9 mouse cellular contexts compared by ENCODE assay signal in genomic region chr4:106859476-106859875, GRCm38 (mm10). TPM values are rescaled to one million over a fixed set of nuclear protein-coding genes. Genes with fewer than 3 reads are reported as not detected.
A peak's percentile ranks its signal among the peaks of the same experiment; 100 is the strongest.
DNase-seq lines count a peak whose midpoint lies in the region; ATAC-seq lines count a peak whose summit lies in the region.
"Had no signal": no experiment of that assay in that cellular context is flagged by ENCODE, and none has a peak within 500 bp of the region (broad histone marks: within the 10 kb centered on the region; RNA-seq: fewer than 3 reads in every experiment).

No protein-coding gene starts in this region.

- no peak for DNase-seq in midbrain, embryonic 10.5 days (ENCODE audit: low spot score)
- DNase-seq in limb, embryonic 11.5 days (ENCODE audit: low spot score): no peak
- no peak for DNase-seq in layer of hippocampus, postnatal 10 days (ENCODE audit: low spot score in 2 of 2)
- no peak for DNase-seq in B cell, adult 2 months
- DNase-seq in midbrain, embryonic 14.5 days: no peak
- DNase-seq: cerebellum, postnatal 36 days; gastrocnemius, postnatal 14 days had no signal

- H3K9ac ChIP-seq in midbrain, embryonic 16.5 days (ENCODE audit: low read depth, low read length): no peak overlapping the region
- no peak overlapping the region for H3K9ac ChIP-seq in embryonic facial prominence, embryonic 12.5 days
- no peak overlapping the region for H3K9ac ChIP-seq in limb, embryonic 11.5 days (ENCODE audit: low read length)
- no peak overlapping the region for H3K9ac ChIP-seq in midbrain, embryonic 14.5 days (replicated peaks; ENCODE audit: low read length)

- H3K4me2 ChIP-seq in midbrain, embryonic 16.5 days (ENCODE audit: low read length): no peak overlapping the region
- H3K4me2 ChIP-seq in embryonic facial prominence, embryonic 12.5 days (replicated peaks): no peak overlapping the region
- H3K4me2 ChIP-seq in limb, embryonic 11.5 days (ENCODE audit: low read depth, severe bottlenecking): no peak overlapping the region
- no peak overlapping the region for H3K4me2 ChIP-seq in midbrain, embryonic 14.5 days (ENCODE audit: low read length)

- no peaks in the 10 kb centered on the region for H3K9me3 ChIP-seq in midbrain, embryonic 10.5 days (replicated peaks)
- no peaks in the 10 kb centered on the region for H3K9me3 ChIP-seq in midbrain, embryonic 16.5 days (replicated peaks; ENCODE audit: control insufficient read depth, low read length, poor library complexity, severe bottlenecking)
- H3K9me3 ChIP-seq in embryonic facial prominence, embryonic 12.5 days: no peaks in the 10 kb centered on the region
- no peaks in the 10 kb centered on the region for H3K9me3 ChIP-seq in limb, embryonic 11.5 days (ENCODE audit: control insufficient read depth, low read length)
- H3K9me3 ChIP-seq in midbrain, embryonic 14.5 days (ENCODE audit: control insufficient read depth, low read length): no peaks in the 10 kb centered on the region

- ATAC-seq in midbrain, embryonic 16.5 days: no peak
- no peak for ATAC-seq in embryonic facial prominence, embryonic 12.5 days (ENCODE audit: insufficient number of reproducible peaks, insufficient read depth, low FRiP score, low TSS enrichment)
- no peak for ATAC-seq in limb, embryonic 11.5 days (ENCODE audit: insufficient number of reproducible peaks, low FRiP score, low TSS enrichment, low read depth)
- no peak for ATAC-seq in midbrain, embryonic 14.5 days (ENCODE audit: low FRiP score, low TSS enrichment)

- H3K4me3 ChIP-seq in midbrain, embryonic 10.5 days: no peak overlapping the region
- no peak overlapping the region for H3K4me3 ChIP-seq in midbrain, embryonic 16.5 days (ENCODE audit: low read depth, low read length)
- H3K4me3 ChIP-seq in embryonic facial prominence, embryonic 12.5 days: no peak overlapping the region
- no peak overlapping the region for H3K4me3 ChIP-seq in limb, embryonic 11.5 days (ENCODE audit: low read depth, low read length)
- H3K4me3 ChIP-seq in midbrain, embryonic 14.5 days (replicated peaks; ENCODE audit: low read depth, low read length): no peak overlapping the region

- H3K36me3 ChIP-seq in midbrain, embryonic 10.5 days: no peaks in the 10 kb centered on the region
- H3K36me3 ChIP-seq in midbrain, embryonic 16.5 days (ENCODE audit: control insufficient read depth, insufficient read depth, low read length): no peaks in the 10 kb centered on the region
- H3K36me3 ChIP-seq in embryonic facial prominence, embryonic 12.5 days: no peaks in the 10 kb centered on the region
- H3K36me3 ChIP-seq in limb, embryonic 11.5 days (ENCODE audit: control insufficient read depth, insufficient read depth, low read length): no peaks in the 10 kb centered on the region
- H3K36me3 ChIP-seq in midbrain, embryonic 14.5 days (ENCODE audit: control insufficient read depth, insufficient read depth, low read length): no peaks in the 10 kb centered on the region

- peak overlapping the region; percentile 64 for H3K27ac ChIP-seq in midbrain, embryonic 10.5 days (replicated peaks)
- H3K27ac ChIP-seq in midbrain, embryonic 16.5 days (ENCODE audit: low read length): no peak overlapping the region
- H3K27ac ChIP-seq in embryonic facial prominence, embryonic 12.5 days: peak overlapping the region; percentile 58
- peak overlapping the region; percentile 78 for H3K27ac ChIP-seq in limb, embryonic 11.5 days (replicated peaks; ENCODE audit: low read depth, low read length)
- no peak overlapping the region for H3K27ac ChIP-seq in midbrain, embryonic 14.5 days (replicated peaks; ENCODE audit: low read depth, low read length)

- peaks cover 76% of the 10 kb centered on the region for H3K4me1 ChIP-seq in midbrain, embryonic 10.5 days
- H3K4me1 ChIP-seq in midbrain, embryonic 16.5 days (ENCODE audit: control insufficient read depth, insufficient read depth, low read length): peaks cover 10% of the 10 kb centered on the region
- peaks cover 61% of the 10 kb centered on the region for H3K4me1 ChIP-seq in embryonic facial prominence, embryonic 12.5 days
- H3K4me1 ChIP-seq in limb, embryonic 11.5 days (ENCODE audit: control insufficient read depth, insufficient read depth, low read length): peaks cover 59% of the 10 kb centered on the region
- peaks cover 19% of the 10 kb centered on the region for H3K4me1 ChIP-seq in midbrain, embryonic 14.5 days (ENCODE audit: control insufficient read depth, insufficient read depth, low read length)

- H3K27me3 ChIP-seq in midbrain, embryonic 10.5 days (ENCODE audit: low read depth, poor library complexity, severe bottlenecking): no peaks in the 10 kb centered on the region
- no peaks in the 10 kb centered on the region for H3K27me3 ChIP-seq in midbrain, embryonic 16.5 days (ENCODE audit: control insufficient read depth, insufficient read depth, low read depth, low read length)
- no peaks in the 10 kb centered on the region for H3K27me3 ChIP-seq in embryonic facial prominence, embryonic 12.5 days
- no peaks in the 10 kb centered on the region for H3K27me3 ChIP-seq in limb, embryonic 11.5 days (ENCODE audit: control insufficient read depth, insufficient read depth, low read length)
- H3K27me3 ChIP-seq in midbrain, embryonic 14.5 days (ENCODE audit: control insufficient read depth, insufficient read depth, low read length): no peaks in the 10 kb centered on the region

RNA-seq across cellular contexts. Expression of gene Ssbp3, which starts 51.0 kb away (rescaled TPM):
- polyA plus RNA-seq in midbrain, embryonic 10.5 days (2016; fragmentation: Nextera tagmentation; extraction: Ambion mirVana): 119 and 136 TPM in 2 replicates
- 129 and 164 TPM in 2 replicates for polyA plus RNA-seq in midbrain, embryonic 16.5 days (2015; fragmentation: Nextera tagmentation; extraction: Ambion mirVana)
- polyA plus RNA-seq in embryonic facial prominence, embryonic 12.5 days (2016; fragmentation: Nextera tagmentation; extraction: Ambion mirVana): 275 and 279 TPM in 2 replicates
- 179 and 186 TPM in 2 replicates for polyA plus RNA-seq in limb, embryonic 11.5 days (2014; fragmentation: Nextera tagmentation; extraction: Ambion mirVana)
- 100 to 1,000 TPM in 1 of 2 experiments, 10 to 100 TPM in 1; 89.5 to 106 TPM for total RNA-seq in layer of hippocampus, postnatal 10 days (2021)
- 147 and 187 TPM in 2 replicates for polyA plus RNA-seq in midbrain, embryonic 14.5 days (2014; fragmentation: Nextera tagmentation; extraction: Ambion mirVana)

RNA-seq across cellular contexts. Expression of gene Acot11, which starts 54.7 kb away (rescaled TPM):
- 2.0 and 2.2 TPM in 2 replicates for polyA plus RNA-seq in midbrain, embryonic 10.5 days (2016; fragmentation: Nextera tagmentation; extraction: Ambion mirVana)
- polyA plus RNA-seq in midbrain, embryonic 16.5 days (2015; fragmentation: Nextera tagmentation; extraction: Ambion mirVana): 1.9 and 2.2 TPM in 2 replicates
- 1.9 and 3.0 TPM in 2 replicates for polyA plus RNA-seq in embryonic facial prominence, embryonic 12.5 days (2016; fragmentation: Nextera tagmentation; extraction: Ambion mirVana)
- polyA plus RNA-seq in limb, embryonic 11.5 days (2014; fragmentation: Nextera tagmentation; extraction: Ambion mirVana): 6.5 and 10.1 TPM in 2 replicates
- total RNA-seq in layer of hippocampus, postnatal 10 days (2021): 10 to 100 TPM; 19.4 to 21.1 TPM
- 0.78 and 1.3 TPM in 2 replicates for polyA plus RNA-seq in midbrain, embryonic 14.5 days (2014; fragmentation: Nextera tagmentation; extraction: Ambion mirVana)

Comparison
In these comparisons a context has a peak if more than half of its experiments do, and no peak if none do; other contexts are left out.
1. H3K27ac ChIP-seq: peak in midbrain, embryonic 10.5 days (single experiment), embryonic facial prominence, embryonic 12.5 days (single experiment) and limb, embryonic 11.5 days (single experiment); none in midbrain, embryonic 16.5 days (single experiment) and midbrain, embryonic 14.5 days (single experiment).